Mouse (Mus musculus): ENCODE measurements around the gene Ppp2r3a.

DNA sequence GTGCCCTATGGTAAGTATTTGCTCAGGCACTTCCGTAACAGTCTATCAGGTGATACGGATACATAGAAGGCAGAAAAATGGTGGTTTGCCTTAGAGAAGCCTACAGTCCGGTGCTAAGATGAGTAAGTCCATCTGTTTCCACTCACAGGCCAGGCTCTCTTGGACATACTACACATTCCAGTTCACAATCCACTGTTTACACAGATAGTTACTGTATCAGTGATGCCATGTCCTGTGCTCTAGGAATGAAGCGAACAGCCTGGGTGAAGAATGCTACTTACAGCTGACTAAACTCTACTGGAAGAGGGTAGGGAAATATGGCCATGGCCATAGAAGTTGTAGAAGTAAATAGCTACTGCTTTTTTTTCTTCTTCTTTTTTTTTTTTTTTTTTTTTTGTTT lies 138.3 kb downstream of the Ppp2r3a start:
- TF ChIP-seq CTCF (IDR thresholded peaks at IDR 0.05; ENCODE audit: borderline replicate concordance, extremely low read depth, insufficient read depth, insufficient read length) (no peak), POLR2A (IDR thresholded peaks at IDR 0.05; ENCODE audit: borderline replicate concordance, extremely low read depth, insufficient read depth, insufficient read length, poor library complexity, severe bottlenecking) (no peak)

All from brain, embryonic 14.5 days (tissue).